Mouse (Mus musculus) adrenal gland, adult (tissue): ENCODE results near the gene Nr6a1.

Experiments
- DNase-seq, 2 experiments: peaks; one replicate each; pipeline ENCODE4 v3.0.0; 2022 to 2023; ENCODE audit warnings: low spot score in 1 of 2; ENCODE audit not compliant: inconsistent age in 2 of 2

The Nr6a1 gene

DNA sequence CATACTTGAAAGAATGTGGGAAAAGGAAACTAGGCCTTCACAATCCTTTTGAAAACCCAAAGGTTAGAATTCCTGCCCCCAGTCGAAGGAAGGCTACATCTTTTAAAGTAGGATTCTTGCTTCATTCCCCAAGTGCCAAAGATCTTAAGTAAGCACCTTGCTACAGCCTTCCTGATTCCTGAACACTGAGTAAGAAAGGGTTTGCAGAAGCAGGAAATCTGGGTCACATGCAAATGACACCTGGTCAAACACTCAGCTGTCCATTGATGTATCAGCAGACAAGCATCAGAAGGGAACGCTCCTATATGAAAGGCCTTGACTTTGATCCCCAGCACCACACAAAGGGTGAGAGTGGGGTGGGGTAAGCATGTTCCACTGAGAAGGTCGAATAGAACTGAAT is 142.4 kb downstream of the Nr6a1 start:
- DNase-seq, result no peak

DNA sequence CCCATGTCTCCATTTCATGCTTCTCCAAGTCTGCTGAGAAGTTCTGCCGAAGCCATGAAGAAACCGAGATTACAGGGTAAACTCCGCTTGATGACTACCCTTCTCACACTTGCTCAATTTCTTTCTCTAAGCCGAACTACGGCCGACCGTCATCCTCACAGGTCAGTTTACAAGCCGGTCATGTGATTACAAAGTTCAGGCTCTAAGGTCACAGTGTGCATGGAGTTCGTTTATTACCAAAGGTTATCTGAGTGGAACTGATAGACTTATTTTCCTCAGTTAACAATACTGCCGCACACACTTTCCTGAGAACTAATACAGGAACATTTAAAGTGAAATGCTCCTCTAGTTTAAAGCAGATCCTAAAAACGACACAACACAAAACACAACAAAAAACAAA is 143.1 kb downstream of the Nr6a1 start:
- DNase-seq, result peak; percentile 21 to 68

DNA sequence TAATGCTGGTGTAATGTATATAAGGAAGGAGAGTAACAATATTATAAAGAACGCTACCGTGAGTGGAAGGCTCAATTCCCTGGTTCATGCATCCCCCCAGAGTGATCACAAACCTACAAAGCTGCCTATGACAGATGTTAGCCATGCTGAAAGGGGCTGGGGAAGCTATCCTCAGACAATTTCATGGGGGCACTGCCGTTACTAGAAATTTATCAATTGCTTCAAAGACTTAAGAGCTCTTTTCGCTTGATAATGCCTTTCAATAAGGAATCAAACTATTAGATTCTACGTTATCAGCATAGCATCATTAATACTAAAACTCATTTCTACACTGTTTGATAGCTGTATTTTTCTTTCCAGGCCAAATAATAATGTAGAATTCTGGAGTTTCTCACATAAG is 144.1 kb downstream of the Nr6a1 start:
- no peak for DNase-seq

DNA sequence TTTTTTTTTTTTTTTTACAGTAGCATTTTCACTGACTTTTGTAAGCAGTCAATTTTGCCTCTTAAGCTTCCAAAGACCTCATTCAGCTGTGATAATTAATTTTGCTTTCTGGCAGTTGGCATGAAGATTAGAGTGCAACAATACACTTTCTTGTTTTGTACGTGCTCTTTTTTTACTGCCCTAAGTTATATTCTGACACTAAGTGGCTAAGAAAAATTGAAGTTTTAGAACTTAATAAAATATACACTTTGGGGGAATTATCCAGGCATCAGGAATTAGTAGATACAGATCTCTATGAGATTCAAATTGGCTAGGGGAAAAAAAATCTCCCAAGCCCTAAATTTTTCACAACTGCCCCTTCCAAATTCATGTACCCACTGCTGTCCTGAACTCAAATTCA is 144.8 kb downstream of the Nr6a1 start:
- DNase-seq, result no peak

DNA sequence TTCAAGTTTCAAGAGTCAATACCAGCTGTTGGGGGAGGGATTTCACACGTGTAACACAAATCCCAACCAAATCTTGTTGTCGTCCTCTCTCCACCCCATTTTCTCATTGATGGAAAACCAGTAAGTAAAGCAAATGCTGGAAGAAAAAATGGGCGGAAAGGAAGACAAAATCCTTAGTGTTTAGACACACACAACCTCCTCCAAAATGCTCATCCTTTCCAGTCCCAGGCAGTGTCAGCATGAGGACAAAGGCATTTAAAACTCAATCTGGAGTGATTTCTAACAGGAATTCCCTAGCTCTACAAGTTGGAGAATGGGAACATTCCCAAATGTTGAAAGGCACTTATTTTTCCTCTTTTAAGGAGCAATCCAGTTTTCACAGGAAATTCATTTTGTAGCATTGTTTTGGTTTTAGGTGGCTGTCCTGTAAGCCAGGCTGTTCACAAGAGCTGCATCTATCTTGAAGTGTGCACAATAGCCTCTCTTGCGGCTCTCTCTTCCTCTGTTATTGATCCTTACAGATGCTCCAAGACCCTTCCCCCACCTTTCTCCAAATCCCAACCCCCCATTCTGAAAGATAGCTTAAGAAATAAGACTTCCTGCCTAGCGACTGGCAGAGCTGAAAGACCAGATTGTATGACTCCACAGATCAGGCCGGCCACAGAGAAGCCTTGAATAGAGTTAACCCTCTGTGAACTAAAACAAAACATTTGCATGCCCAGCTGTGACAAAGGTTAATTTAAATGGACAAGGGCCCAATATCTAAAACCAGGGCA is 145.4 kb downstream of the Nr6a1 start:
- peak in 1 of 2 experiments; percentile 61 for DNase-seq

DNA sequence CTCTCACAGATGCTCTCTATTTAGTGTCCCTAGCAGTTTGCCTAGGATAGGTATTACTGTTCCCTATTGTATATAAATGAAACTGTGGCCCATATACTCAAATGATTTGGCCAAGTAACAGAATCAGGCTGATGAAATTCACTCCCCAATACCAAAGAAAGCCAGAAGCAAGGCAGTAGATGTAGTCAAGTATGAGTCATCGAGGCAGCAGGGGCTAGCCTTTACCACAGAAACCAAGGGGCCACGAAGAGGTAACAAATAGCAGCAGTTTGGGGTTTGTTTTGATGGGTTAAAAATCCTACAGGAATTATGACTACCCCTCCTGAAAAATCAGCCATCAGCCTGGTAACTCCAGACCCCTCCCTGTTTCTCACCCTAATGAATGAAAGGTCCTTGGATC is 147.5 kb downstream of the Nr6a1 start:
- DNase-seq, result no peak

DNA sequence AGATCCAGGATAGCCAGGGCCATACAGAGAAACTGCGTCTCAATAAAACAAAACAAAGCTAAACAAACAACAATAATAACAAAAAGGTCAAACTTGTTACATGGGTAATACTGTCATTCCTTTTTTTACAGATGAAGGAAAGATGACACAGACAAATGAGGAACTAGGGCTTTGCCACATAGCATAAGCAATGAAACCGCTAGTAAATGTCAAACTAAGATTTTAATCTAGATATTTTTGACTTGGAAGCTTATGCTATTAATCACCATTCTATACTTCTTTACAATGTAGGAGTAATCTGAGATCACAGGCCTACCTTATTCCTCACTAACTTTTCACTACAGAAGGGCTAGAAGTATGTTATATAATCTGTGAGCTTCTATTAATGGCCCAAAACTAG is 150.2 kb downstream of the Nr6a1 start:
- no peak for DNase-seq

DNA sequence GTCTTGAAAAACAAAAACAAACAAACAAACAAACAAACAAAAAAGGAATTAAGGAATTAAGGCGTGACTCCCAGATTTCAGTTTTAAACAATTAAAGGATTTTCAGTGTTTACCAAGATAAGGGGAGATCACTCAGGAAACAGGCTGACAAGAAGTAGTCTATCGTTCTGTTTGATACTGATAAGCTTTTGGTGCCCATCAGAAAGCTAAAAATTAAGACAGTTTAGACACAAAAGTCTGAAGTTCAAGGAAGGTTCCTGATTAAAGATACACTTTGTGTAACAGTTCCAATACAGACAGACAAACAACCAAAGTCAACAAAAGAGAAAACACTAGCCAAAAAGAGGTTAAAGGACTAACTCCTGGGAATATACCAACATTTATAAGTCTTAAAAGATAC is 152.6 kb downstream of the Nr6a1 start:
- DNase-seq, result no peak

DNA sequence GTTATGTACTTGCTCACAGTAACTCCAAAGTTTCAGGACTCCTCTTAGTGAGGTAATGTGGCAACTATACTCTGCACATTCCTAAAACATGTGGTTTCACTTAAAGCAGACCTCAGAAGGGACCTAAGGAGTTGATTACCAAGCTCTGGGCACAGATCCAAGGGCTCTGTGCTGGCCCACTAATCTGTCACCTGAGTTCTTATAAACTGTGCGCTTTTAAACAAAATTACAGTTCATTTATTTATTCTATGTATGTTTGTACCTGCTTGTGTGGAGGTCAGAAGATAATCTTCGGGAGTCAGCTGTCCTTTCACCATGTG is 156.1 kb downstream of the Nr6a1 start:
- DNase-seq, result peak in 1 of 2 experiments; percentile 37

DNA sequence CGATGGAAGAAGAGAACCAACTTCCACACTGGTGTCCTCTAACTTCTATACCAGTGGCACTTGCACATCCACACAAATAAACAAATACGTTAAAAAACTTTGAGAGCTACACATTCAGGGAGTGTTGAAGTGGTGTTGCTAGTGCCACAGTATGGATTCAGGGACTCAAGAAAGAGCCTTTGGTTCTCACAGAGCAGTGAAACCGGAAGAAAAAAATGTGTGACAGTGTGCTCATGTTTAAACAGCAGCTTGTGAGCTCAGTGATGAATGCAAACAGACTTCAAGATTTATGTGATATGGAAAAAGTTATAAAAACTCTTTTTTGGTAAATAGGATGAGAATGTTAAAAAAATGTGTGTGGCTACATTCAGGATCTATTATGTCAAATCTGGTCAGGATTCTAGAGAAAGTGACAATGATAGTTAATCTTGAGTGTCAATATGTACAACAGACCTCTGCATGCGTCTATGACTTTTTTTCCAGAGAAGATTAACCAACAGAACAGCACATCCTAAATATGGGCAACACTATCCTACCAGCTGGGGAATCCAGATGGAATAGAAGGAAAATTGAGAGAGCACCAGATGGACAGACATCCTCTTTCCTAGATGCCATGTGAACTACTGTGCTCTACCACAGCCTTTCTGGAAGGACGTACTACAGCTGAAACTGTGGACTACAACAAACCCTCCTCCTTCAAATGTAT is 156.6 kb downstream of the Nr6a1 start:
- DNase-seq, result no peak

DNA sequence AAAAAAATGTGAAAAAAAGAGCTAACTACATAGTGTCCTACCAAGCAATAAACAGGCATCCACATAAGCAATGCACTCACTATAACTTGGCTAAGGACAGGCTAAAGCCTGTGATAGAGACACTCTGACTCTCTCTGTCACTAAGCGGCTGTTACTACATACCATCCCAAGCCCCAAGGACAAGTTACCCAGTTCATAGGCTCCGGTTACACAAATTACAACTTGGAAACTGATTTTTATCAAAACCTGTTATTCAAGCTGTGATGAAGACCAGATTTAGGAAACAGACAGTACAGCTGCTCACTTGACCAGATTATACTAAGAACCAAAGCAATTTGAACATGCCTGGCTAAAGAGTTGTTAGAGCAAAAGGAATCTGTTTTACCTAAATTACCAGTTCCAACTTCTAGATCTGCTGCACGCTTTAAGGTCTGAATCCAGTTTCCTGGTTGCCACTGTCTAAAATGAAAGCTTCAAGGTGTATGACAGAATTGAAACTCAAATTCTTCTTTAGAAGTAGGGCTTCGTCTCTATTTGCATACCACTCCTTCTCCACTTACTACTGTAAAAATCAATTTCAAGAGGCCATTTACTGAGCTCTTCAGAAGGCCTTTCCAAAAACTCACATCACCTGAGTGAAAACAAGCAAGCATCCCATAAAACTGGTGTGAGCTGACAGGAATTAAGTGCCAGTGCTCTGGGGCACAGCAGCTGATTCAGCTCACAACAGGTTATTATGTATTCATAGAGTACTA is 160.1 kb downstream of the Nr6a1 start:
- DNase-seq, result peak in 1 of 2 experiments; percentile 41

DNA sequence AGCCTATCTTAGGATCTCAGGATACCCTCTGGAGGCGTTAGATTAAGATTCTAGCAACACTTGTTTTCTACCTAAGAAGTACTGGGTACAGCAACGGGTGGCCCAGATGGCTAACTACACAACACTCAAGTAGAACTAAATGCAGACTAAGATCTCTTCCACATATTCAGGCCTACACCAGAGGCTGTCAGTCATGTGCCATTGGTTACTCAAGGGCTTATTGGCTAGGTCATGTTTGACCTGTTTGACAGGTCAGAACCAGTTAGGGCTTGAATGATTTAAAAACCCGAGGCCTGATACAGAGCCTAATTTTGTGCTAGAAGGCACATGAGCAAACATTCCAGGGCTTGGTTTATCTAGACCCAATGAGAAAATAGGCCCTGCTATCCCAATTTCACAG is 187.6 kb downstream of the Nr6a1 start:
- no peak for DNase-seq

DNA sequence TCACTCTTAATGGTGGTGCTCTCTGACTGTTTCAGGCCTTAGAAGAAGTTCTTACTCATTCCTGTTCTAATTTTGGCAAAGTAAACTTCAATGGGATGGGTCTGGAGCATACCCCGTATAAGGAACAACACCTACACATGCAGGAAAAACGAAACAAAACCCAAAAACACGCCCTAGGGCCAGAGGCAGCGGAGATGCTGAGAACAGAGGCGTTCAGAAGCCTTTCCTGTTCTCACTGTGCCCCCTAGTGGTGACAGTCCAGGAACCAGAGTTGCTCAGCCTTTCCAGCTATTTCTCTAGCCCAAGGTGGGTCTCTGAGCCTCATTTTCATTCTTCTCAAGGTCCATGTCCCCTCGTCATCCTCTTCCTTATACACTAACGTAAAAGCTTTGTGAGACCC is 188.1 kb downstream of the Nr6a1 start:
- peak; percentile 78 to 94 for DNase-seq

DNA sequence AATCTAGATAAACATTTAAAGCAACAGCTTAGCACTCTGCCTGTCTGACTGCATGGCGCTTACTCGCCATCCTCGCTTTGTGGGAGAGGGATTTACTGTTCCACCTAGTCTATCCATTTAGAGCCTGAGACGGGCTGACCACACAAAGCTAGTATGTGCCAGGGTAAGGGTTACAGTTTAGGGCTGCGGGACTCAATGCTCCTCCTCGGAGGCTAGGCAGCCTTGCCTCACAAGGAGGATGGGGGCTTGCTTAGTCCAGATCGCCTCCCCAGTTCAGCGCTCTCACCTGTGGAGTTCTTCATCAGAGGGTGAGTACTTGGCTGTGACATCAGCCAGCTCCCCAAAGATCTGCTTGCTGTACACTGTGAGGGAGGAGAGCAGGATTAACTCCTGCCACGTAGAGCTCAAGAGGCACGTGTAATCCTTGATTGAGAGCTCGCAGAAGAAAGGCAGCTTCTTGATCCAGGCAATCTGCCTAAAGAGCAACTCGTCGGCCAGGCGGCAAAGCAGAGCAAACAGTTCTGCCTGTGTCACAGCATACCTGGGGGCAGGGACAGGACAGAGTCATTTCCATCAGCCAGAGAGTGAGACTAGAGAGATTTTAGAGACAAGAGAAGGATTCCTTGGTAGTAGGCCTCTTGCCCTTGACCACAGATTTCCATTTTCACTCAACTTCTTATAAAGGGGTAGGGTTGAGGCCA is 188.7 kb downstream of the Nr6a1 start:
- DNase-seq, result peak in 1 of 2 experiments; percentile 55

DNA sequence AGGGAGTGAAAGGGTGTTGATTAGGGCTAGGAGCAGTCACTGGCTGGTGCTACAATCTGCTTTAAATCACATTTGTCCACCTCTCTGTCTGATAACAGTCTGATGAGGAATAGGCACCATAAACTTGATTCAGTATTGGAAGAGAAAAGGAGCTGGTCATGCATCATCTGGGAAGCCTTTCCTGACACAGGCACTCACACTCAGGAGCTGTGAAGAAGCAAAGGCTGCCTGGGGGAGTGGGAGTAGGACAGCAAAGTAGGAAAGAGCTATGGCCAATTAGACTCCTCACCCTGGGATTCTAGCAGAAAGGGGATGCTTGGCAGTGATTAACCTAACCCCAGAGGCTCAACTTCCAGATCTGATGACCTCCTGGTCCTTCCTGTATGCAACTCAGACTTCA is 191.7 kb downstream of the Nr6a1 start:
- DNase-seq, result no peak

DNA sequence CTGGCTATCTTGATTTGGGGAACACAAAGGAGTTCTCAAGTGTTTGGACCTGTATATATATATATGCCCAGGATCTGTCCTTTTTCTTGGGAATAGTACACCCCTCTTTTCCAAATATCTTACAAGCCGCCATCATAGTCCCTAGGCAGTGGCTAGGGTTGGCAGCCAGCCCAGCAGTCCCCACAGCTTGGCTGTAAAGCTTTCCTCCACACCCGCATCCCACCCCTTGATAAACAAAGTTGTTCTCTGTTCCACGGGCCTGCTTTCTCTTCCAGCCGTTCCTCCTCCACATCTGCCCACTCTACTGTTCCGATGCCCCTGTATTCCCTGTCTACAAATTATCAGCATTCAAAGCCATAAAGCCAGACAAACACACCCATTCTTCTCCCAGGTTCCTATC is 192.8 kb downstream of the Nr6a1 start:
- DNase-seq, result no peak

DNA sequence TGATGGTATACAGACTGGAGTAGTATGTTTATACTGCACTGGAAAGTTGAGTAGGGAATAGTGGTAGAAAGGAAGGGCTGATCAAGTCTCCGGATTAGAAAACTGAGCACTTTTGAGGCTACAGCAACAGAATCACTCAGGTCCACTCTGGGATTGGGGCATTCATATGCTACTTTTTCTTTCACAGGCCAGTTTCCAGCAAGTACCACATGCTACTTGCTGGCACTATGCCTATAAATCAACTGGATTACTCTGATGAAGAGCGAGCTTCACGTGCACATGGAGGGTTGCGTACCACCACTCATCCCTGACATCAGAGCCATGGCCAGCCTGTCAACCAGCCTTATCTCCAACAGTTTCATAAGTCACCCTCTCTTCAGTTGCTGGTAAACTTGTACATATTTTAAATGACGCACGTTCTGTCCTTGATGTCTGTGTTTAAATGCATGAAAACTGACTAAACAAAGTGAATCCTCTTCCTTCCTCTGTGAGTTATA is 197.1 kb downstream of the Nr6a1 start:
- DNase-seq, result peak; percentile 84 to 90

DNA sequence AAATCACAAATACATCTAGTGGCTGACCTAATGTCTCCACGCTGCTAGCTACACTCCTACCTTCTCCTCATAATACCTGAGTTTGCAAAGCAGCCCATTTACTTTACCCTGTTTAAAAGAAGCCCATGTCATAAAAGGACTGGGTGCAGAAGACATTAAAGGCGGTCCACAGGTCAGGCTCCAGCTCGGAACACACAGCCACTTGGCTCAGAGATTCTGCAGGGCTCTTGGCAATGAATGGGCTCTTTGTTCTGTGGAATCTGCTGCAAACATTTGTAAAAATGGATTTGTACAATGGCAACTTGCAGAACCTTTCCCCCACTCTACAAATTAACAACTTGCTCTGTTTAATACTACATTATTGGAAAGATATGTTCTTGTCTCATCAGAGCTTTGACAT is 202.1 kb downstream of the Nr6a1 start:
- peak; percentile 12 to 33 for DNase-seq

DNA sequence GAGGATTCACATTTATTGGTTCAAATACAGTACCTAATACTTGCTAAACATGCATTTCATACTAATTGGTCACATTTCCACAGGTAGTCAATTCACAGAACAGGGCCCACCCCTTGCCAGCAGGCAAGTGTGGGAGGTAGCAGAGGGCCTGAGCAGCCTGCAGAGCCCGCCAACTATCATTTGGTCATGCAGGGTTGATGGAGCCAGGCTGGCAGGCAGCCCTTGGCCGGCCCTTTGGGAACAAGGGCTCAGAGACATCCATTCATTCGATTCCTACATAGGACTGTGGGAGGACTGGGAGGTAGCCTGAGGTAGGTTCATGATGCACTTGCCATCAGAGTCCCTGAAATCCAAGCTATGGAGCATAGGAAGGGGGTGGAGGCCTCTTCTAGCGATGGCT is 204.1 kb downstream of the Nr6a1 start:
- DNase-seq, result peak in 1 of 2 experiments; percentile 4

DNA sequence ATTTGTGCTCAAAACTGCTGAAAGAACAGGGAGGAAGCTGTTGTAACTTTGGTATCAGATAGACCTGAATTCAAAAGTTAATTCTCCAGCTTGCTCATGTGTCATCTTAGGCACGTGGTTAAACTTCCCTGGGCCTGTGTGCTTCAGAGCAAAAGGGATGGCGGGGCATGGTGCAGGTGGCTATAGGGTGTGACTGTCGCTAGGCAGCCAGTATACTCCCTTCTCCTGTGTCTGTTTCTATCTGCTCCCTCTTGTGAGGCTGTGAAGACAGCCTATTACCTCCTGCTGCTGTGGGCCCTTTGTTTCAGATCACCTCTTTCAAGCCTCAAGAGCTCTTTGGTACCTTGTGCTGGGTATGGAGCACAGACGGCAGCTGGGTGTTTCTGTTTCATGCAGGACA is 205.4 kb downstream of the Nr6a1 start:
- peak; percentile 2 to 24 for DNase-seq

DNA sequence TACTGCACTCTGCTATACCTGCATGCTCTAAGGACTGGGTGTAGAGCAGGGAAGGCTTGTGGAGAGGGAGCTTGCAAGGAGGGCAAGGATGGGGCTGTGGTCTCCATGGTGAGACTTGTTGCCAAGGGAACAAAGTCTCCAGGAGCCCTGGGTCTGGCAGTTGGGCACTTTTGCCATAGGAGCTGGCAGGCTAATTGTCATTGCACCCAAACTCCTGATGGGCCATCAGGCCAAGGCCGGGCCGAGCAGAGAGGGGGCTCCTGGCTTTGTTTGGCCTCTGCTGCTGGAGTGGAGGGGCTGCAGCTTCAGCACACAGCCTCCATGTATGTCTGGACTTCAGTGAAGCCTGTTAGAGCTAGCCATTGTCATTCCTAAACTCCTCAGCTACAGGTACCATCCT is 206.8 kb downstream of the Nr6a1 start:
- DNase-seq, result no peak
